Mouse (Mus musculus) layer of hippocampus, adult 9-11 months (tissue): ENCODE measurements around the gene Mlxipl.
"Not testable (repeated sequence)": the region's sequence is repeated elsewhere in the genome, so short reads cannot be mapped to it uniquely, and the experiment has no call there.

Experiments
- DNase-seq: peaks from one replicate; pipeline ENCODE4 v3.0.0; 2022

Gene Mlxipl

DNA sequence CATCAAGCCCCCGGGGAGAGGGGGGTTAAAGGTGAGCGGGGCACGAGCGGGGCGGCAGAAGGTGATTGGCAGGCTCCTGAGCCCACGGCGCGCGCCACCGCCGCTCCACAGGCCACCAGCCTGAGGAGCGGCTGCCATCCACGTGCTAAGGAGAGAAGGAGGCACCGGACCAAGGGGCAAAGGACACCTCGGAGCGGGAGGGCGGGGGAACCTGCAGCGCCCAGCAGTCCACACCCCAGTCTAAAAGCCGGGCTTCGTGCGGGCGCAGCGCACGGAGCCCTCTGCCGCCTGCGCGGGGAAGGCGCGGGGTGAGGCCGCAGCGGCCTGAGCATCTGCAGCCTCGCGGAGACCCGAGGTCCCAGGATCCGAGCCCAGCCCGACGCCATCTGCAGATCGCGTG lies at the start of gene Mlxipl:
Gene Mlxipl (plus strand): TSS at position 238 of the 400 bp plus-strand sequence.
- no peak for DNase-seq

GRCm38 (mm10) chr5:135040059-135040458 lies 49.6 kb upstream of the Mlxipl start:
- DNase-seq = no peak

DNA sequence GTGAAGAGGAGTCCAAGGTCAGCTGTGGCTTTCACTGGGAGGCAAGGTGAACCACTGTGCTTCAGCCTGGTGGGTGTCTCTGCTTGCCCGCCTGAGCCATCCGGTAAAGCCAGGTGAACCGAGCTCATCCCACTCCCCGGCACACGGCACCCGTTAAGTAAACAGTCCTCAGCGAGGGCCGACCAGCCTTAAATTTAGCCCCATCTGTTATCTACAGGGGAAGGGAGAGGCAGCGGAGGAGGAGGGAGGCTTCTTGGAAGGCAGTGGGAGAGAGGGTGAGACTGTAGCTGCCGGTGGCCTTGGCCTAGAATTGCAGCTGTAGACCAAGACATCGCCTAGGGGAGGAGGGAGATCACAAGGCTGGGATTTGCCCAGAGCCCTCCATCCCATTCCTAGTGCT lies 48.9 kb upstream of the Mlxipl start:
- DNase-seq = no peak

GRCm38 (mm10) chr5:135042105-135042788 lies 47.4 kb upstream of the Mlxipl start:
- DNase-seq = no peak

DNA sequence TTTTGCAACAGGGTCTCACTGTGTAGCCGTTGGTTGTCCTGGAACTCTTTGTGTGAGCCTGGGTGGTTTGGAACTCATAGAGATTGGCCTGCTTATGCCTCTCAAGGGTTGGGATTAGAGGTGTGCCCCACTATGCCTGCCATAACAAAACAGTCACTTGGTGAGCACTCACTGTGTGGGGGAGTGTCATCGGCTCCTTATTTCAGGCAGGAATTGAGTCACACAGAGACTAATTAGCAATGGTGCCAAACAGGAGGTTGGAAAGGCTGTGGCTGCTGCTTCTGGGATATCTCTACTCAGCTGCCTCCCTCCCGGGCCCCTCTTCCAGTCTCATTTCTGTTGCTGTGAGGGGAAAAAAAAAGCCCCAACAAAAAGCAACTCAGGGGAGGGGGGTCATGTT lies 45.1 kb upstream of the Mlxipl start:
- no peak for DNase-seq

- no peak for DNase-seq
Measured at GRCm38 (mm10) chr5:135048539-135048938, 41.2 kb upstream of the Mlxipl start.

- not testable (repeated sequence) for DNase-seq
Measured at GRCm38 (mm10) chr5:135049268-135049667, 40.4 kb upstream of the Mlxipl start.

DNA sequence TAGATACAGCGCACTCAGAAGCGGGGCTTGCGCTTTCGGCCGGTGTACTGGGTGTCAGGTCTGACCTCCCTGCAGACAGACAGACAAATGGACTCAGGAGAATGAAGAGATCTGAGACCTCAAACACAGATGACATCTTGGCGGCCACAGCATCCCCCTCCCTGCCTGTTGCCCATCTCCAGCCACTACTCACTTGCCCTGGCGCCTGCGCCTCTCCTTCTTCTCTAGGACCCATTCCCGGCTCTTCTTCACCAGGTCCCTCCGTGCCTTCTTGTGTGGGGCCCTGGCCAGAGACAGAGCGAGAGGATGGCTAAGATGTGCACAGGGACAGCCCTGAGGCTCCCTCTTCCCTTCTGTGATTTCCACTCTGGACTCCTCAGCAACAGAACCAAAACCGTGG lies 36.3 kb upstream of the Mlxipl start:
- DNase-seq = no peak

- DNase-seq = peak; percentile 97
Measured at GRCm38 (mm10) chr5:135063629-135064381, 25.9 kb upstream of the Mlxipl start, which contains the start of gene Dnajc30. TSS of gene Dnajc30 (plus strand) at chr5:135064202.

GRCm38 (mm10) chr5:135064382-135064766 lies 25.3 kb upstream of the Mlxipl start:
- DNase-seq = no peak

DNA sequence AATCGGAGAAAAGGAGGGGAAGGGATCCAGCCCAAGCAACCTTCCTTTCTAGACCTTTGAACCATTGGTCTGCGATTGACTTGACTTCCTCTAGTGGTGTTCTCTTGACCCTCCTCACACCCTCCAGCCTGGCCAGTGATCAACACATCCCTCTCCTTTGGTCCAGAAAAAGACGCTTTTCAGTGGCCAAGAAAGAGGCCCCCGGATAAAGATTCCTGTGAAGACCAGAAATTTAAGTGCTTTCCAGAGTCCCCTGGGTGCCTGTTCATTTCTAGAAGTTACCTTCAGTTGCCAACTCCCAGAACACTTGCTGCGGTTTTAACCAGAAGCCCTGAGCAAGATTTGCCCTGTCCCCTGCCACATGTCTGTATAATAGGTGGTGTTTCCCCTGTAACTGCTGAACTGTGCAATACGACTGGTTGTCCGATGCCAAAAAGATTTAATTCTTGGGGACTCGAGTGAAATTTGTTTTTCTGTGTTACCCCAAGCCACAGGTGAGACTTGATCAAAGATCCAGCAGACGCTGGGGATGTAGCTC lies 24.7 kb upstream of the Mlxipl start, which contains the start of gene Bud23:
Gene Bud23 (minus strand): TSS at position 51 of the 538 bp plus-strand sequence.
- not testable (repeated sequence) for DNase-seq

- DNase-seq = no peak
Measured at GRCm38 (mm10) chr5:135066008-135066407, 23.7 kb upstream of the Mlxipl start.

DNA sequence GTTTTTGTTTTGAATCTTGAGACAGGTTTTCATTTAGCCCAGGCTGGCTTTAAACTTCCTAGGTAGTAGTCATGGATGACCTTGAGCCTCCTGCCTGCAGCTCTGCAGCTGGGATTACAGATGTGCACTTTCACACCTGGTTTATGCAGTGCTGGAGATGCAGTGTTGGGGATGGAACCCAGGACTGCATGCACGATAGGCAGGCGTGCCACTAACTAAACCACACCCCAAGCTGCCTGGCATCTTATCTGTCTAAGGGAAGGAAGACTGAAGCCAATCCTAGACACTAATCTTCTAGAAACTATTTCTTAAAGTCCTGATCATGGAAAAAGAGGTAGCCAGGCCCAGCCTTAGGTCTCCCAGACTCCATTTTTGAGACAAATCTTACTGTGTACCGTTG lies 19.2 kb upstream of the Mlxipl start:
- DNase-seq = no peak

DNA sequence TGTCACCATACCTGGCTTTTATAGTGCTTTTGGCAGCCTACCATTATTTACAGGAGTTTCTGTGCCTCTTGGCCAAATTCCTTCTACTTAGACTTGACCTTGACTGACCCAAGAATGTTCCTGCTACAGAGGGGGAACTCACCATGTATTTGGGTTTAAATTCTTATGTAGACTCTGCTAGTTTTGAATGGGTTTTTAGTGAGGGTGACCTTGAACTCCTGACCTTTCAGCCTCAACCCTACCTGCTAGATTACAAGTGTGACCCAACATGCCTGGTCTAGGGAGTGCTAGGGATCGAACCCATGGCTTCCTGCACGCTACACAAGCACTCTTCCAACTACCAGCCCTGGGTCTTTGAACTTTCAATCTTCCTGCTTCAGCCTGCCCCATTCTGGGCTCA lies 17.6 kb upstream of the Mlxipl start:
- no peak for DNase-seq

DNA sequence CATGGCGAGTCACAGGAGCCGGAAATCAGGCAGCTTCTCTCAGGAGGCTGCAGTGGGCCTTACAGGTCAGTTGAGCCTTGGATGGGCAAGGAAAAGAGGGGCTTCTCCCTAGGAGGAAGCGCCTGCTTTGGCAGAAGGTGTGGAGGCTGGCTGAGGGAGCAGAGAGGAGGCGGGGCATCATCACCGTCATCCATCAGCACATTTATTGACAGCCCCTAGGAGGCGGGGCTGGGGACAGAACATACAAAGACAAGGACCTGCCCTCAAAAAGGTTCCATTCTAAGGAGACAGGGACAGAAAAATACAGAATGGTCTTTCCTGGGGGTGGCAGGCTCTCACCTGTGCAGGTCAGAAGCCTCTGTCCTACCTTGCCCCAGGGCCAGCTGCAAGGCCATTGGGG lies 17.0 kb upstream of the Mlxipl start:
- no peak for DNase-seq

DNA sequence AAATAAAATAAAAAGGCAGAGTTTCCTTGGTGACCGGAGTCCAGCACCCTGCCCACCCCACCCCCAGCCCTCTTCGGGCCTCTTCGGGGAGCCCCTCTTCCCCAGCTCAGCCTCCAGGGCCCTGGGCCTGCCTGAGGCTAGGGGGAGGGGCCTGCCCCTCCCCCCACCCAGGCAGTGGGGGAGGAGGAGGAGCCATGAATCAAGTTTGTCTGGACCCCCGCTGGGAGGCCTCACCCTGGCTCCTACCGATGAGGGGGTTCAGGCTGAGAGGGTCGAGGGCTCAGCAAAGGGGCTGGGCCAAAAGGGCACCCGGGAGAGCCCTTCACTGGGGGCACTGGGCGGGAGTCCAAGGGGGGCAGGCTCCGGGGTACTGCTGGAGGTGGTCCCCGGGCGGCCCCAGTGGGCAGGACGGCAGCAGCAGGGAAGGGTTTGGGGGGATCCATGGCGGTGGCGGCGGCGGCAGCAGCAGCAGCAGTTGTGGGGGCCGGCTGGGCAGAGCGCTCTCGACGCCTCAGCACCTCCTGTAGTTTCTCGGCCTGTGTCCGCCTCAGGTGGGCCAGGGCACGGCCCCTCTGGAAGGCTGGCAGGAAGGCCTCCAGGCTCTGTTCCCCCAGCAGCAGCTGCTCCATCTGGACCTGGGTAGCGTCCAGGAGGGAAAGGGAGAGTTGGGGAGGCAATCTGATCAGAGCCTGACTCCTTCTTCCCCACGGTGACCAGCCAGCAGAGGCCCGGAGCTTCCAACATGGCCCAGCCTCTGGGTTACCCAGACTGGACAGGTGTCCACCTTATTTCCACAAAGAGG lies 16.1 kb upstream of the Mlxipl start:
- DNase-seq = no peak

DNA sequence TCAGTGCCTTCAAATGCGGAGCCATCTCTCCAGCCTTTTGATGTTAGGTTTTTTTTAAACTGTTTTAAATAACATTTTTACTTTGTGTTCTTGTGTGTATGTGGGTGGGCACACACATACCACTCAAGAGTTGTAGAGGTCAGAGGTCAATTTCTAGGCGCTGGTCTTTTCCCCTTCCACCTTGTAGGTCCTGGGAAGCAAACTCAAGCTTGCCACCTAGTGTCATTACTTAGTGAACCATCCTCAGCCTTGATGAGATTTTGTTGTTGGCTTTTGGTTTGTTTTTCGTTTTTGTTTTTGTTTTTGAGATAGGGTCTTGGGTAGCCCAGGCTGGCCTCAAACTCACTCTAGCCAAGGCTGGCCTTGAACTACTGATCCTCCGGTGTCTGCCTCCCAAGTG lies 14.0 kb upstream of the Mlxipl start:
- no peak for DNase-seq

GRCm38 (mm10) chr5:135076368-135076767 lies 13.3 kb upstream of the Mlxipl start:
- no peak for DNase-seq

DNA sequence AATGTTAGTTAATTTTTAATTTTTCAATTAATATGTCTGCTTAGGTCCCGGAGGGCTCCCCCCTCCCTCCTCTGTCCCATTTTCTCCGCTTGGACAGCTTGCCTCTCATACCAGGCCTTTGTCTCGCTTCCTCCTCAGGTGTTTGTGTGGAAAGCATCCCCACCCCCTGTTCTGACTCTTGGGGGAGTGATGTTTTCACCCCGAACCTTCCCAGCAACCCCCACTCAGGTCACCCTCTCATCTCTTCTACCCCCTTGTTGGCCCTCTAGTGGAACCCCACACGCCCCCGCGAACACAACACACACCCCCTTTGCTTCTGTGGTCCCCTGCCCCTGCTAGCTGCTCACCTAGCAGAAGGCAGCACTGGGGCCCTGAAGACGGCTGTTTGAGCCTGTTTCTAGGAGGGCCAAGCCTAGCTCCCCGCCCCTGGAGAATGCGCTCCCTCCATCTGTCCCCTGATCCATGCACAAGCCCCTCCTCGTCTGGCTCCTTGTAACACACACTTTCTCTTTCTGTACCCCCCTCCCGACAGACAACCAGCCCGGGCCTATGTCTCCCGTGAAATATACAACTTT lies 12.7 kb upstream of the Mlxipl start:
- DNase-seq = peak; percentile 65

DNA sequence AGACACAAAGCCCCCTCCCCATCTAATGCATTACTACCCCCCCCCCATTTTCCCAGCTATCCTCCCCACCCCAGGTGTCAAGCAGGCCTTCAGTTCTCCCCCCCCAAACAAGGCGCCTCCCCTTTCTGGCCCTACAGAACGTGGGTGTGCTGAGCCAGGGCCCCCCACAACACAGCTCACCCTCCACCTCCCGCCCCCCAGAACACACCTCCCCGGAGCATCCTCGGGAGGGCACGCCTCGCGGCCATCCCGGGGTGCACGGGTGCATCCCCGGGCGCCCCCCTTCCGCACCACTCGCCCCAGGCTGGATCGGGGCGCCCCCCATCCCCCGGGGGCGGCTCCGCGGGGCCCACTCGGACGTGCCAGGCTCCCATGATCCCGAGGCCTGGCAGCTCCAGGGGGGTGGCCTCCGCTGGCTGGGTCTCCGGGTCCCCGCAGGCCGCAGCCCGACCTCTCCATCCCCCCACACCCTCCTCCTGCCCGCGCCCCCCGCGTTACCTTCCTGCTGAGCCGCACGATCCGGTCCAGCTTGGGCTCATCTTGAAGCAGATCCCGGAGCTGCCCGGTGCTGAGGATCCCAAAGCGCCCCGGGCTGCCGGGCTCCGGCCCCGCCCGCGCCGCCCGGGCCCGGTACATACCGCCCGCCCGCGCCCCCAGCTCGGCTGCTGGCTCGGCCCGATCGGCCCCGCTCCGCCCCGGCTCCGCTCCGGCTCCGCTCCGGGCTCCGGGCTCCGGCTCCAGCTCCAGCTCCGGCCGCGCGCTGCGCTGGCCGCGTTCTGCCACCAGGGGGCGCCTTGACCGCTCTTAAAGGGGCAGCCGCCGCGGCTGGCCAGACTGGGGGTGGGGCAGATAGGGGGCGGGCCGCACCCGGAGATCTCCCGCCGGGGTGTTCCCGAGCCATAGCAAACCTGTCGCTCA lies 11.9 kb upstream of the Mlxipl start, which contains the start of gene Vps37d:
Gene Vps37d (minus strand): TSS at position 703 of the 918 bp plus-strand sequence.
- DNase-seq = peak; percentile 89

- no peak for DNase-seq
Measured at GRCm38 (mm10) chr5:135078482-135078810, 11.2 kb upstream of the Mlxipl start.

DNA sequence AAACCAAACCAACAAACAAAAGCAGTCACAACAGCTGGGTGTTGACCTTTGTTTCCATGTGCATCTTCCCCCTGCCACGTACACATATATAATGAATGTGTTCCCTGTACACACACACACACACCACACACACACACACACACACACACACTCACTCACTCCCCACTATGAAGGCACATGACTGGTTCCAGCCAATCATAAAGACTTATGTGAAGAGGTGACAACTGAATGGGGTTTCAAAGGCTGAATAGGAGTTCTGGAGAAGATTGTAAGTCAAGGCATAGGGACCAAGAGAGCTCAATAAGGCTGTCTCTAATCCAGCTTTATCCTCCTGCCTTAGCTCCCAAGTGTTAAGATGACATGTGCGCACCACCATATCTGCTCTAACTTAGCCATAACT lies 10.1 kb upstream of the Mlxipl start:
- DNase-seq = no peak
